Mouse (Mus musculus) midbrain, postnatal 0 days (tissue): Measurements from ENCODE around the gene Rnf130. TPM values are rescaled to one million over a fixed set of nuclear protein-coding genes. Genes with fewer than 3 reads are reported as not detected.

Source experiments
- ATAC-seq: fragments of 200-750 bp; cut with Nextera tagmentation; 2 replicates; pipeline ENCODE4 v1.8.0; 2017; ENCODE audit warnings: moderate number of reproducible peaks, mild to moderate bottlenecking, moderate TSS enrichment, moderate library complexity; ENCODE audit not compliant: low FRiP score
- DNase-seq: peaks from one replicate; pipeline ENCODE4 v3.0.0-alpha.2; 2015; ENCODE audit warnings: low spot score
- H3K27ac ChIP-seq: fragments of 300-500 bp; sonication (generic); 2 replicates; pipeline ENCODE4 v1.5.1; 2014; ENCODE audit warnings: low read depth, mild to moderate bottlenecking, low read length, mixed read lengths
- H3K27me3 ChIP-seq: fragments of 300-500 bp; sonication (generic); 2 replicates; pipeline ENCODE4 v1.6.1; 2014; ENCODE audit warnings: low read length, control low read depth, mixed read lengths; ENCODE audit not compliant: insufficient read depth
- H3K36me3 ChIP-seq: fragments of 300-500 bp; sonication (generic); 2 replicates; pipeline ENCODE4 v1.6.1; 2014; ENCODE audit warnings: low read length, control low read depth, mixed read lengths; ENCODE audit not compliant: insufficient read depth
- H3K4me1 ChIP-seq: fragments of 300-500 bp; sonication (generic); 2 replicates; pipeline ENCODE4 v1.6.1; 2014; ENCODE audit warnings: mild to moderate bottlenecking, control low read depth, antibody characterized with exemption, low read length, mixed read lengths; ENCODE audit not compliant: insufficient read depth
- H3K4me2 ChIP-seq: fragments of 300-500 bp; sonication (generic); 2 replicates; pipeline ENCODE4 v1.6.1; 2014; ENCODE audit warnings: low read depth, mild to moderate bottlenecking, low read length, mixed read lengths; ENCODE audit not compliant: poor library complexity, severe bottlenecking
- H3K4me3 ChIP-seq: fragments of 300-500 bp; sonication (generic); 2 replicates; pipeline ENCODE4 v1.5.1; 2014; ENCODE audit warnings: low read depth, mild to moderate bottlenecking, low read length, moderate library complexity
- H3K9ac ChIP-seq: fragments of 300-500 bp; sonication (generic); replicated peaks from 2 replicates; pipeline ENCODE4 v1.6.1; 2014; ENCODE audit warnings: mild to moderate bottlenecking, low read length, moderate library complexity, mixed read lengths; ENCODE audit not compliant: poor library complexity, severe bottlenecking
- H3K9me3 ChIP-seq: fragments of 300-500 bp; sonication (generic); 2 replicates; pipeline ENCODE4 v1.6.1; 2016; ENCODE audit warnings: low read length, control low read depth
- CTCF ChIP-seq: IDR thresholded peaks from 2 replicates; pipeline ENCODE4 v1.5.1; 2016; ENCODE audit warnings: antibody characterized with exemption, mild to moderate bottlenecking
- WGBS: fragments of 180-500 bp; shearing (Covaris S2); extraction: QIAGEN DNeasy Blood & Tissue Kit; methylation state at CpG from one replicate; pipeline ENCODE4 v1.1.7; 2014; 5-methylcytosine and 5-hydroxymethylcytosine counted together
- polyA plus RNA-seq: library from polyadenylated mRNA; unstranded; fragments of >200 nt; fragmentation: Nextera tagmentation; extraction: Ambion mirVana; gene quantifications from 2 replicates; pipeline ENCODE4 v1.2.1, GENCODE M21; 2015
- total RNA-seq: library from RNA; depleted of rRNA; stranded (reverse); fragments of >200 nt; gene quantifications from 2 replicates; pipeline ENCODE4 v1.2.3, GENCODE M21; 2014

Gene Rnf130
- total and polyA plus RNA-seq, 2 experiments from 2014 or later: 59.4 to 90.4 TPM

DNA sequence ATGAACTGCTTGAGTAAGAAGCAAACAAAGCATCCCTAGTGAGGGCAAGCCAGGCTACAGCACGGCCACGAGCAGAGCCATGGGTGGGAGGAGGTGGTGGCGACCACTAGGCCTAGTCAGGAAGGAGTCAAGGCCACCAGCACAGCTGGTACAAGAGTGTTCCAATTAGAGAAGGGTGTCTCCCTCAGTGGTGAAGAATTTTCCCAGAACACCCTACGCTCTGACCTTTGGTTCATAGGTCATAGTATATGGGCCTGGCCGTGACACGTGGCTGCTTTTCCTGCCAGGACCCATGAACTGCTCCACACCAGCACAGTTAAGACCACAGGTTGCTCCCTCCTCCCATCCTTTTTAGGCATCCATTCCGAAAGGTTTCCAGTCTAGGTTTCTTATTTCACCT lies 114.4 kb downstream of the Rnf130 start:
- Histone ChIP-seq H3K36me3 (peaks cover 64% of the 10 kb centered on the region), H3K9ac (no peak overlapping the region), H3K4me2 (no peak overlapping the region), H3K9me3 (no peaks in the 10 kb centered on the region), H3K27ac (no peak overlapping the region), H3K4me1 (no peaks in the 10 kb centered on the region), H3K4me3 (no peak overlapping the region), H3K27me3 (no peaks in the 10 kb centered on the region)
- ATAC-seq (no peak), DNase-seq (no peak)
- no peak for TF ChIP-seq CTCF
- WGBS: 84% methylated on average over 7 of the region's 7 CpGs

DNA sequence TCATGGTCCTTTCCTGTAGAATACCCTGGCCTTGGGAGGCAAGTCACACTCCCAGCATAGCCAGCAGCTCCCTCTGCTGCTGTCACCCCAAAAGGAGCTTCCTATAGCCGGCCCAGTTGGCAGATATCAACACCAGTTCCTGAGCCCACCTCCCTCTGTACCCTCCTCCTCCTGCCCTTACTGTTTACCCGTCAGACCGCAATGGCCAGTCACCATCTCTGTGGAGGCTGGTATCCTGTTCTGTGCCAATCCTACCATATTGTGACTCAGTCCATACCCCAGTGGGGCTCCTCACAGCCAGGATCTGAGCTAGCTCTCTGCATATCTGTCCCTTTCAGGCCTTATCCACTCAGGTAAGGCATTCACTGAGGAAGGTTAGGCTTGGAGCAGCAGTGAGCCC lies 120.4 kb downstream of the Rnf130 start:
- Histone ChIP-seq H3K4me2 (no peak overlapping the region), H3K27ac (no peak overlapping the region), H3K9me3 (no peaks in the 10 kb centered on the region), H3K36me3 (peaks cover 76% of the 10 kb centered on the region), H3K9ac (no peak overlapping the region), H3K27me3 (no peaks in the 10 kb centered on the region), H3K4me1 (no peaks in the 10 kb centered on the region), H3K4me3 (no peak overlapping the region)
- no peak for TF ChIP-seq CTCF
- WGBS: 94% methylated on average over 3 of the region's 3 CpGs
- no peak for ATAC-seq
- DNase-seq: no peak

- no peak for DNase-seq
- WGBS: 95% methylated on average over 13 of the region's 13 CpGs
Measured at GRCm38 (mm10) chr11:50146121-50146520, 121.0 kb downstream of the Rnf130 start.

DNA sequence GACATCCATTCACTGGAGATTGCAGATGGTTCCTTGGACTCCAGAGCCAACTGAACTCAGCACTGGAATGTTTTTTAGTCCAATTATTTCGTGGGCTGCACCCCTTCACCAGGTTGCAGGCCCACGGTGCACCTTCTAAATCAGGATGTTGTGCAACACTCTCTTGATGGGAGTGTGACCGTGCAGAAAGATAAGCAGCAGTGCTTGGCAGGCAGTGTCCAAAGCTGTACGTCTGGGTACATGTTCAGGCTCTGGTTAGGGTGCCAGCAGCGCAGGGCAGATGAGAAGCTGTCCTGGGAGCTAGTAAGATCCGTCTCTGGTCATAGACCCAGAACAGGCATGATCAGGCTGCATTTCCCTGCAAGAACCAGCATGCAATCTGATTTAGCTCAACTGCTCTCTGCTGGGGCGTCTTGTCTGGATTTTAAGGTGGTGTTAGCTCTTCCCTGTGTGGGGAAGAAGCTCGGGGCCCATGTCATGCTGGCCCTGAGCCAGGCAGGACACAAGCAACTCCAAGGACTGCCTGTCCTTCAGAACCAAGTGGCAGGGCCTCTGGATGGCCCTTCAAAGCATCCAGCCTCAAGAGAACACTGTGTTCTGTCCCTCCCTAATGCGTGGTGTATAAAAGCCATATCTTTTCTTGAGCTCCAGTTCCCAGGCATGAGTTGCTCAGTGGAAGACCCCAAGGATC lies 122.3 kb downstream of the Rnf130 start:
- Histone ChIP-seq H3K9ac (no peak overlapping the region), H3K4me1 (no peaks in the 10 kb centered on the region), H3K36me3 (peaks cover 76% of the 10 kb centered on the region), H3K27me3 (no peaks in the 10 kb centered on the region), H3K4me3 (no peak overlapping the region), H3K4me2 (no peak overlapping the region), H3K9me3 (no peaks in the 10 kb centered on the region), H3K27ac (no peak overlapping the region)
- no peak for ATAC-seq
- no peak for DNase-seq
- no peak for TF ChIP-seq CTCF
- 92% methylated on average over 9 of the region's 9 CpGs for WGBS

More at GRCm38 (mm10) chr11:50146121-50146520, 121.0 kb downstream of the Rnf130 start:
- no peak for TF ChIP-seq CTCF
- Histone ChIP-seq H3K9ac (no peak overlapping the region), H3K27me3 (no peaks in the 10 kb centered on the region), H3K9me3 (no peaks in the 10 kb centered on the region), H3K36me3 (peaks cover 71% of the 10 kb centered on the region), H3K4me3 (no peak overlapping the region), H3K4me2 (no peak overlapping the region), H3K27ac (no peak overlapping the region), H3K4me1 (no peaks in the 10 kb centered on the region)
- no peak for ATAC-seq

GRCm38 (mm10) chr11:50147958-50148476 lies 122.9 kb downstream of the Rnf130 start:
- no peak overlapping the region for H3K4me2 ChIP-seq
- ATAC-seq: no peak
- TF ChIP-seq CTCF: 0 out of 2 replicates have a peak, but pooled peaks have one; percentile 2

DNA sequence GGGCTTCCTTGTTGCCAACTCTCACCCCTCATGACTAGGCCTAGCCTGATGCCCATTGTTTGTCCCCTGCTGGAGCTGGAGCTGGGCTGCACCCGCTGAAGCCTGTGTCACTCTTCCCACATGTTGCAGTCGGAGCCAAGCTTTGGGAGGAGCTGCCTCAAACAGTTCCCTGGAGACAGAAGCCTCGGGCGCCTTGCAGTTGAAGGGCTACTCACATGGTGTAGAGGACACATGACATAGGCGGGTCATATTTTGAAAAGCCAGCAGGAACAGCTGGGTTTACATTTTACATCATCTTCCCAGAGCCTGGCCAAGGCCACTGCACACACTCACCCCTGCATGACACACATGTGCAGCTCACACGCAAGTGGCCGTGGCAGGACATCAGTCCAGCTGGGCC lies 124.1 kb downstream of the Rnf130 start:
- ATAC-seq (no peak), DNase-seq (no peak)
- Histone ChIP-seq H3K27ac (no peak overlapping the region), H3K27me3 (no peaks in the 10 kb centered on the region), H3K36me3 (peaks cover 80% of the 10 kb centered on the region), H3K4me2 (no peak overlapping the region), H3K9ac (no peak overlapping the region), H3K9me3 (no peaks in the 10 kb centered on the region), H3K4me3 (no peak overlapping the region), H3K4me1 (no peaks in the 10 kb centered on the region)
- 92% methylated on average over 7 of the region's 7 CpGs for WGBS
- TF ChIP-seq CTCF: no peak

More at GRCm38 (mm10) chr11:50147958-50148476, 122.9 kb downstream of the Rnf130 start:
- no peak overlapping the region for H3K4me3 ChIP-seq
- no peak for DNase-seq
- no peak overlapping the region for H3K27ac ChIP-seq
- no peaks in the 10 kb centered on the region for H3K4me1 ChIP-seq
- H3K9me3 ChIP-seq: no peaks in the 10 kb centered on the region
- no peak overlapping the region for H3K9ac ChIP-seq
- WGBS: 92% methylated on average over 11 of the region's 11 CpGs
- peaks cover 77% of the 10 kb centered on the region for H3K36me3 ChIP-seq
- no peaks in the 10 kb centered on the region for H3K27me3 ChIP-seq
